Mouse (Mus musculus): Measurements from ENCODE around the gene Casp9. TPM values are rescaled to one million over a fixed set of nuclear protein-coding genes. Genes with fewer than 3 reads are reported as not detected.

Gene Casp9
- polyA plus RNA-seq, 1 experiment from 2014 or later = 9.0 TPM

DNA sequence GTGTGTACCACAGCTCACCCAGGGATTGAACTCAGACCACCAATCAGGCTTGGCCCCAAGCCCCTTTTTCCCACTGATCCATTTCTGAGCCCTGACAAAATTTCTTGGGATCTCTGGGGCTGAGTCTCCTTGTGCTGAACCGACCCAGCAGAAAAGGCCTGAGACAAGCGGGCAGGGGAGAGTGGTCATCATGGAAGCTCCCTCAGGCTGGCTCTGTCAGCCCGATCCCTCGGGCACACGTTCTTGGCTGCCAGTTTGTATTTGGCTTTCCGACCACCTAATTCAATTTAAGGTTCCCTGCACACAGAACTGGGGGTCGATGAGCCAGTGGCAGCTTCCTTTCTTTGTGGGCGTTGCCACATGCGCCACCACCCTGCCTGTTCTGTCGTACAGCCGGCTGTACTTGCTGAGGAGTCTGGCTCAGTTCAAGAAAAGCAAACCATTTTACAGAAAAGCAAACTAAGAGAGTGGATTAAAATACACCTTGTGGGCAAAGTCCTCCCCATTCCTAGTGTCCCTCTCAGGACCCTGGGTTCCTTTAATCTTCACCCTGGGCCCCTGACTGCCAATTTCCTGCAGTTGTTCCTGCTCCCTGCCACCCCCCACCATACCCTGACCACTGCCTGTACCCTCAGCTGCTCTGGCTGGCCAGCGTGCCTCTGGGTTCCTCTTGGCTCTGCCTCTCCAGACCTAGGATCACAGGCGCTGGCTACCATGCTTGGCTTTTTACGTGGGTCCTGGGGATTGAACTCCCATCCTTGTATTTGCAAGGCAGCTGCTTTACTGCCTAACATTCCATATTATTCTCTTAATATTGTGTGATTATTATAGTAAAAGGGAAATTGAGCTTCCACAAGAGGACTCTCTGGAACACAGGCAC, 23.6 kb downstream of the Casp9 start:
- no peak for DNase-seq (ENCODE audit: low spot score)

GRCm38 (mm10) chr4:141817706-141818105, 24.3 kb downstream of the Casp9 start:
- DNase-seq (ENCODE audit: low spot score) = no peak

DNA sequence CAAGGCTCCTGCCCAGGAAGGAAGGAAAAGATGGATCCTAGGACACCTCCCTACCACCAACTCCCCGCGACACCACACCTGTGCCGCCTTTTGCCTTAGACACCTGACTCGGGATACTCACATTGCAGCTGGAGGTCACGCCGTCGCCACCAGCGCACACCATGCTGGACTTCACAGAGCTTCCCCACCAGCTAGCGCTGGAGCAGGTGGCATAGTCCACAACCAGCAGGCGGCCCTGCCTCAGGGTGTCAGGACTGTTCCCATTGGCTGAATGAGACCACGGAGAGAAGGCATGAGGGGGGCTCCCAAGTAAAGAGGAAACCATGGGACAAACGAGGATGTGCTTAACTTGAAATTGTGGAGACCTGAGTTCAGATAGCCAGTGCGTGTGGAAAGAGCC, 25.4 kb downstream of the Casp9 start:
- DNase-seq (ENCODE audit: low spot score) = no peak

DNA sequence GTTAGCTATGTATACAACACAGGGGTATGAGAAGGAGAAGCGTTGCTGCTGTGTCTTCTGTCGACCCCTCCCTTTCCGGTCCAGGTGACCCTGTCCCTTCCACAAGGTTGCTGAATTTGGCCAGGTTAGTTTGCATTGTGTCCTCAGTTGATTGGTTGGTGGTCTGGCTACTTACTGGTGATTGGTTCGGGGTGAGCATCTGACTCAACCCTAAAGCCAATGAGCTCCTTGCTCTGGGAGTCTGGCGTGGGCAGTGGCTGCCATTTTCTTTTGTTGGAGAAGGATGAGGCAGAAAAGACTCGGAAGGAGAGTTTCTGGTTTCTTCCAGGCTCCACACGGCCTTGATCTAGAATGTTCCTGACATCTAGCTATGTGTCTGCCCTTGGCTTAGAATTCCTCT, 25.9 kb downstream of the Casp9 start:
- DNase-seq (ENCODE audit: low spot score) = no peak

- no peak for DNase-seq (ENCODE audit: low spot score)
These were observed 27.8 kb downstream of the Casp9 start for GRCm38 (mm10) chr4:141821178-141821577.

DNA sequence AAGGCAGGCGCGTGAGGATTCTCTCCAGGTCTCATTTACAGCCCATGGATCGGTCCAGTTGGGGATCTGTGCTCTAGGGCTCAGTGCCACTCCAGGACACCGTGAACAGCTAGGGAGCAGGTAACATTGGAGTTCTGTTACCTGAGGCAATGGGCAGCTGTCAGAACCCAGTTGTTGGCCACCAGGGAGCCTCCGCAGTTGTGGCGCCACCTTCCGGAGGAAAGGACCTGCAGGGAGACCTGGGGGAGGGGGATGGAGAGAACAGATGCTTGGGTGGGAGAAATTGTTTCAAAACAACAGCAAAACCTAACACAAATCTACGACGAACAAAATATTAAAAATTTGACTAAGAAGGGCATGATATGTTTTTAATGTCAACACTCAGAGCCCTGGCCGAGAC, 28.7 kb downstream of the Casp9 start:
- DNase-seq (ENCODE audit: low spot score) = no peak

- peak; percentile 20 for DNase-seq (ENCODE audit: low spot score)
These were observed 29.6 kb downstream of the Casp9 start for GRCm38 (mm10) chr4:141822979-141823378.

DNA sequence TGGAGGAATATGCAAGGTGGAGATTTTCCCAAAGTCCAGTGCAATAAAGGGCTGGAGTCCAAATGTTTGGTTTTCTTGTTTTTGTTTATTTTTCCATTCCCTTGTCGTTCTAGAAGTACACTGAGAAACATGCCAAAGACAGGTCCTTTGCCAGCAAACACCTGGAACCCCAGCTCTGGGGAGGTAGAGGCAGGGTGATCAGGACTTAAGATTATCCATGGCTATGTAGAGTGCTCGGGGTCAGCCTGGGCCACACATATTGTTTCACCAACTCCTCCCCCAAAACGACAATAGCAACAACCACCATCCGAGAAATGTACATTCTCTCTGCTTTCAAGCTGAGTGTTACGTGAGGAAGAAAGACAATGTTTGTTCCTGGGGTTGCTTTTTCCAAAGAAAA, 32.6 kb downstream of the Casp9 start, which contains the start of gene Cela2a:
Cela2a (minus strand) TSS at position 101 of the 400 bp plus-strand sequence.
- DNase-seq (ENCODE audit: low spot score) = no peak

DNA sequence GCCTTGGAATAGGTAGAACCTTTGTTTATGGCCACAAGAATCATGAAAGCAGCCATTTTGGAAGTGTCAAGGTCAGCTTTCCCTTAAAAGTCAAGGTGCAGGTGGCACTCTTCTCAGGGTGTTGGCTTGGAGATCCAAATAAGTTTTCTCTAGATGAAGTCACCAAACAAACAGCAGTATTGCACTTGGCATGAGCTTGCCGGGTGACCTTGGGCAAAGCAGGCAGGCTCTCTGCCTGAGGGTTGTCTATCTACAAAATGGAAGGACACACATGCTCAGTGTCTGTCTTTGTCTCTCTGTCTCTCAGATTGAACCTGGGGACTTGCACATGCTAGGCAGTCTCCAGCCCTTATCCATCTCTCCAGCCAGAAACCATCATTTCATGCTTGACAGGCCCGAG, 34.0 kb downstream of the Casp9 start:
- no peak for DNase-seq (ENCODE audit: low spot score)

GRCm38 (mm10) chr4:141828177-141828576, 34.8 kb downstream of the Casp9 start:
- no peak for DNase-seq (ENCODE audit: low spot score)

DNA sequence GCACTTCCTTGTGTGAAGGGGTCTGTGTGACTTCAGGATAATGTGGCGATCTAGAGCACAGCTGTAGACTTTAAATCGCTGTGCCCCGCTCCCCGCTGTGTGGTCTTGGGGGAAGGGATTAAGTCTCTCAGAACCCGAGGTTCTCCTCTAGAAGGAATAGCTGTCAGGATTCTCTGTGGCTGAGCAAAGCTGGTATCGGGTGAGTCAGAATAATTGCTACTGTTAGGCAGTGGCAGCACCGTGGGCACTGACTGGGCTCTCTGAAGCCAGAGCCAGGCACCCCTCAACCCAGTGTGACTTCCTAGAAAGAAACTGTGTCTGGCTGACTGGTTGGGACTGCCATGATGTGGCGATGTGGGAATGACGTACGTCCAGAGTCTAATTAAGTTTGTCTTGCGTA, 37.0 kb downstream of the Casp9 start:
- DNase-seq (ENCODE audit: low spot score) = no peak

GRCm38 (mm10) chr4:141831361-141831760, 37.9 kb downstream of the Casp9 start:
- no peak for DNase-seq (ENCODE audit: low spot score)

DNA sequence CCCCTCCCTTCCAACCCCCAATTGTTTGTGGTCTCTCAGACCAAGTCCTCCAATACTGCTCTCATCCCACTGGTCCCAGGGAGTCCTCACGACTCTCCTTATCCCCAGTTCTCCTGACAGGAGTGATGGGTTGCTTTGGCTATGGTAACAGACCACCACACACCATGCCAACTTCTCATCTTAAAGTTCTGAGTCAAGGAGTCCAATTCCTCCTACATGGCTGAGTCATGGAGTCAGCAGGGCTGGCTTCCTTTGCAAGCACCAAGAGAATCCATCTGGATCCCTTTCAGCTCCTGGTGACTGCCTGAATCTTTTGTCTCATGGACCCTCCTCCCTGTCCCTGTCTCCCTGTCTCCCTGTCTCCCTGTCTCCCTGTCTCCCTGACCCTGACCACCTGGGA, 40.5 kb downstream of the Casp9 start:
- DNase-seq (ENCODE audit: low spot score) = no peak

- no peak for DNase-seq (ENCODE audit: low spot score)
These were observed 41.2 kb downstream of the Casp9 start for GRCm38 (mm10) chr4:141834536-141835095.

DNA sequence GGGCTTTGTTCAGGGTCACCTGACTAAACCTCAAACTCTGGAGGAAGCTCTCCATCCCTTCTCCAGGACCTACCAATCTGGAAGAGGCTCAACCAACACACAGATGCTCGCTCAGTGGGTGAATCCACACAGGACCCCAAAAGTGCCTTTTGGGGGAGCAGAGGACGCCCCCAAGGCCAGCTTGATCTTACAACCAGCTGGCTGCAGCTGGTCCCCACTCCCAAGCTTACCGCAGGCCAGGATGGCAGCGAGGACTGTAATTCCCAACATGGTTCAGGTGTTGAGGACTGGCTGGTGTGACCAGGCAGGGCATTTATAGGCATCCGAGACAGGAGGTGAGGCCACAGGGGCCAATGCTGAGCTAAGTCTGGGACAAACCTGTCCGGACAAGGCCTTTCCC, 52.6 kb downstream of the Casp9 start, which contains the start of gene Ctrc:
Ctrc (minus strand) TSS at position 361 of the 400 bp plus-strand sequence.
- no peak for DNase-seq (ENCODE audit: low spot score)

- peak; percentile 64 for DNase-seq (ENCODE audit: low spot score)
These were observed 60.0 kb downstream of the Casp9 start for GRCm38 (mm10) chr4:141853437-141853836.

DNA sequence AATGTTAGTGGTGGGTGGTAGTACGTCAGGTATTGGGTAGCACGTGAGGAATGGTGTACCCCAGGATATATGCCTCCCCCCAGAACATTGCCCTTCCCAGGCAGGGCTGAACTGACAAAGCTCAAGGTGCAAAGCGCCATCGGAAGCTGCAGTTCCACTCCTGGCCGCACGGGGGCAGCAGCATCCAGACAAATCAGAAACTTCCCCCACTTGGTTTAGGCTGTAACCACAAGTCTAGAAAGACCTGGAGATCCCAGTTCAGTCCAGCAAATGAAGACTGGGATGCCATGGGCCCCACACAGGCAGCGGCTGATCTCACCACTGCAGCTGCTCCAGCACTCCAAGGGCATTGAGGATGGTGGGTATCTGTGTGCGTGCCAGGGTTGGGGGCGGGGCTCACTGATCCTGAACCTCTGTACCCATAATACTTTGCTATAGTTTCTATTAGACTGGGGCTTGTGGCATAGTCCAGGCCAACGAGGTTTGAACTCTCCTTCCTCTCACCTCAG, 64.1 kb downstream of the Casp9 start:
- peak; percentile 67 for DNase-seq (ENCODE audit: low spot score)

GRCm38 (mm10) chr4:141858501-141858900, 65.1 kb downstream of the Casp9 start:
- DNase-seq (ENCODE audit: low spot score) = no peak

GRCm38 (mm10) chr4:141859351-141859750, 65.9 kb downstream of the Casp9 start:
- DNase-seq (ENCODE audit: low spot score) = no peak

DNA sequence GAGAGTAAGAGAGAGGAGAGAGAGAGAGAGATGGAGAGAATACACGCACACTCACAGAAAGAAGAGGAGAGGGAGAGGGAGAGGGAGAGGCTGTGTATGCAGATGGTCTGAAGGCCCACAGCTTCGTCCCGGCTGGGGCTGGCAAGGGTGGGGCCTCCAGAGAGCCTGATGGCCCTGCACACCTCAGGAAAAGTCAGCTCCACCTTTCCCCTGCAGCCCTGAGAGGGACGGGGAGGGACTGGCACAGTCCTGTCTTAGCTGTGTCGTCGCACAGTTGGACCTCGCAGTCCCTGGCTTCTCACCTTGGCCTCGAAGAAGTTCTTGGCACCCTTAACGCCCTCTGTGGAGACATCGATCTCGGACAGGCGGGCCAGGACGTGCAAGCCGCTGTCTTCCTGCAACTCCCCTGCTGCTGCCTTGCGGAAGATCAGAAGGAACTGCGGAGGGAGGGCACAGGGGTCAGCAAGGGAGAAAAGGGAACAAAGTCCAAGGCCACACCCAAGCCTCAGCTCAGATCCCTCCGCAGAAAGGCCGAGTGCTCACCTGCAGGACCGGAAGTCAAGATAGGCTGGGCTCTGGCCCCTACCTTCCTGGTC, 66.9 kb downstream of the Casp9 start:
- DNase-seq (ENCODE audit: low spot score) = no peak

- no peak for DNase-seq (ENCODE audit: low spot score)
These were observed 68.3 kb downstream of the Casp9 start for GRCm38 (mm10) chr4:141861591-141862295.

DNA sequence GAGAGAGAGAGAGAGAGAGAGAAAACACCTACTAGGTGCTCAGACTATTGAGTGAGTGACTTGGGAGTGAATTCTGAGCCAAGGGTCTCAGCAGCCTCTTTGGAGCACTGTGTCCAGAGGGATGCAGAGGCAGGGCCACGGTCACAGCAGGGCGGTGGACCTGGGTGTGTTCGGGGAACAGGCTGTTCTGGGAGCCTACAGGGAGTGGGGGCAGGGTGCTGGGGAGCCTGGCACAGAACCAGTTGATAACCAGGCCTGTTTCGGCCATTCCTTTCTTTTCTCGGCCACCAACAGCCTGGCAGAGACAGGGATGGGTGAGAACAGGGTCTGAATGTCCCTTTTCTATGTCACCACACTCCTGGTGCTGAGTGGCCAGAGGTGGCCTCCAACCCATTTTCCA, 69.5 kb downstream of the Casp9 start:
- no peak for DNase-seq (ENCODE audit: low spot score)

All from thymus, postnatal 0 days (tissue).